Mouse (Mus musculus) c-Kit-positive CD71-negative TER-119-negative erythroid progenitor cells, embryonic 14.5 days (primary cell): Measurements from ENCODE around the gene Gab1.
A peak's percentile ranks its signal among the peaks of the same experiment; 100 is the strongest.

Experiments
- DNase-seq: peaks from one replicate; pipeline ENCODE4 v3.0.0-alpha.2; 2013; ENCODE audit warnings: low read depth

Gene Gab1

GRCm38 (mm10) chr8:80739155-80739924 lies 141.0 kb downstream of the Gab1 start, which contains the start of gene Smarca5:
Gene Smarca5 (minus strand): TSS chr8:80739497.
- peak; percentile 74 for DNase-seq

GRCm38 (mm10) chr8:80738388-80739154 lies 141.7 kb downstream of the Gab1 start:
- DNase-seq, result peak; percentile 34

- peak; percentile 10 for DNase-seq
These were observed 142.3 kb downstream of the Gab1 start for GRCm38 (mm10) chr8:80738046-80738387.

GRCm38 (mm10) chr8:80732326-80732725 lies 148.0 kb downstream of the Gab1 start:
- DNase-seq, result no peak

- no peak for DNase-seq
These were observed 165.9 kb downstream of the Gab1 start for GRCm38 (mm10) chr8:80714461-80714860.
